Mouse (Mus musculus) heart, adult 9 months (tissue): ENCODE results near the gene Fryl.

Source experiments
- DNase-seq, 2 experiments: peaks; one replicate each; pipeline ENCODE4 v3.0.0; 2022; ENCODE audit warnings: low spot score in 2 of 2

Gene Fryl

DNA sequence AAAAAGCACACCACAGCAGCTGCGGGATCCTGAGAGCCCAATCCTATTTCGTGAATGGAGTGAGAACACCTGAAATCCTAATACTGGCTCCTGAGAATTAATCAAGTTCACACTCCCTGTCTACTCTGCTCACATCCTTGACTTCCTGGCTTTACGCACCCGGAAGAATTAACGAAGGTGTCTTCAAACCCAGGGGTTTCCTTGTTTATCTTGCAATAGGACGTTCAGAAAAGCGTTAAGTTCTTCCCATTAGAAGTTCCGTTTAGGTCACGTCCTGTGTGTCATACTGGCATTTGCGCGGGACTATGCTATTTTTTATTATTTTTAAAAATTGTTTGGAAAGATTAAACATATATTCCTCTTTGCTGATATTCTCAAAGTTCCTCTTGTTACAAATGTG, 677 bp upstream of the Fryl start:
- no peak for DNase-seq

- DNase-seq, result peak; percentile 50 to 58
These were observed 833 bp downstream of the Fryl start for GRCm38 (mm10) chr5:73255321-73256251.

DNA sequence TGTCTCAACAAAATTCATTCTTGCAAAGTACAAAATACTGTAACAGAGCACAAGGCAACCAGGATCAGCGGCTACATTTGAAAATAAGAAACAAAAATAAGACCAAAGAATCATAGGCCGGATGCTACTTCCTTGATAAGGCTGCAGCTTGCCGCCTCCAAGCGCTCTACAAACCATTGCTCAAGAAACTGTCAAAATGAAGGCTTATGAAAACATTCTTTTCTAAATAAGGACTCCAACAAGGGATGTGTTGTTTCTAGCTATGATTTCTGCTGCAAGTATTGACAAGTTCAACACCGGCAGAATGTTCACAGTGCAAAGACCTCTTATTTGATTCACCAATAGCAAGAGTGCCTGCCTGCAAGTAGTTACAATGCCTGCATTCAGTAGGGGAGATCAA, 1.8 kb downstream of the Fryl start:
- DNase-seq, result no peak

DNA sequence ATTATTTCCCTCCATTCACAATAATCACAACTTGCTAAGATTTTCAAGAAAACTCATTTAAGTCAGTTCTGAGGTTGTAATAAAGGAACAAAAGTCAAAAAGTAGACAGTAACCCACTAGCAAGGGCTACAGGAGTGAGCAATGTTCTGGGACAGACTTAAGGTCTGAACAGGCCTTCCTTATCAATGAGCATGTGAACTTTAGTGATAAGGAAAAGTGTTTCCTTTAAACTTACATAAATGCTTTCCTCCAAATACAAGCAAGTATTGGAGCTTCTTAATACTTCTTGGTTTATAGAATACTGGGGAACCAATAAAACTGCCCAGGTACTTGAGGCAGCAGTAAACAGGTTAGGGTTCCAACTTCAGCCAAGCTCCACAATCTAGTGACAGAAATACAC, 3.7 kb downstream of the Fryl start:
- no peak for DNase-seq

DNA sequence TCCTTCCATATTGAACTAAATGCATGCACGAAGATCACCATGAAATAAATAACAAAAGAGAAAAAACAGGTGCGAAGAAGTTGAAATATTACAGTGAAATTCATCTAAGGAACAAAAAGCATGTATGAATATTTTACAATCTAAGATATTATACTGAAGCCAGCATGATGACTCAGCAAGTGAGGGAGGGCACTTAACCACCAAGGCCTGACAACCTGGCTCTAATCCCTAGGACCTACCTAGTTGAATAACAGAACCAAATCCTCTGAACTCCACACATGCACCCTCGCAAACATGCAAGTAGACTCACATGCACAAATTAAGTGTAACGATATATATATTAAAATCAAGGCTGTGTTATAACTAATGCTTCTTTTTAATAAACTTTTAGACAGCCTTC, 7.1 kb downstream of the Fryl start:
- DNase-seq, result no peak

DNA sequence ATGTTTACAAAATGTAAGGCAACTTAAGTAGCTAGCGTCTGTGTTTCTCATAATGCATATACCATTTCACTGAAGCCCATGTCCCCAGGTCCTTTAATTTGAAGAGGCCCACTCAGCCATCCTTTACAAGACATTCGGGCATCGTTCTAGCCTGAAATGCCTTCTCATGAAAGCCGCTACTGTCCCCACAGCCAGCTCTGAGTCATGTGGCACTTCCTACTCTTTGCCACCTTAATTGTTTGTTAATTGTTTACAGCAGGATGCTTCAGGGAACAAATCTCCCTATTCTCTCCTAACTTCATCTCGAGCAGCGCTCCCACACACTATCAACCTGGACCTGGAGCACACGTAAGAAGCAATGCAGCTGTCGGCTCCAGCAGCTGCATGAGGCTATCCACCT, 8.2 kb downstream of the Fryl start:
- no peak for DNase-seq

- DNase-seq, result no peak
These were observed 10.0 kb downstream of the Fryl start for GRCm38 (mm10) chr5:73246414-73246813.

GRCm38 (mm10) chr5:73244403-73244802, 12.0 kb downstream of the Fryl start:
- DNase-seq, result no peak

DNA sequence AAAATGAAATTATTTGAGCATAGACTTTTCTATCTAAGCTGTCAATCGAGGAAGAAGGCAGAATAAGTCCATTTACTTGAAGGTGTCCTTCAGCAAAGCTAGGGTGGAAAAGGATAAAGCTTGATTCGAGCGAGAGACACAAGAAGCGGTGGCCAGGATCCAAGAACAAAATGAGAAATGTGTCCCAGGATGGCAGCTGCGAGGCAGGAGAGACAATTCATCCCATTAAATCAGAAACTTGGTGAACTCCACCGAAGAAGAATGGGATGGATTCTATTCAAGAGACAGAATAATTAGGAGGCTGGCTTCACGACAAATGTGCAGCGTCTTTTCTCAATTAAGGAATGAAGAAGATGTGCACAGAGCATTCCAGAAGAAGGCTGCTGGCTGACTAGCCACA, 14.5 kb downstream of the Fryl start:
- DNase-seq, result no peak

DNA sequence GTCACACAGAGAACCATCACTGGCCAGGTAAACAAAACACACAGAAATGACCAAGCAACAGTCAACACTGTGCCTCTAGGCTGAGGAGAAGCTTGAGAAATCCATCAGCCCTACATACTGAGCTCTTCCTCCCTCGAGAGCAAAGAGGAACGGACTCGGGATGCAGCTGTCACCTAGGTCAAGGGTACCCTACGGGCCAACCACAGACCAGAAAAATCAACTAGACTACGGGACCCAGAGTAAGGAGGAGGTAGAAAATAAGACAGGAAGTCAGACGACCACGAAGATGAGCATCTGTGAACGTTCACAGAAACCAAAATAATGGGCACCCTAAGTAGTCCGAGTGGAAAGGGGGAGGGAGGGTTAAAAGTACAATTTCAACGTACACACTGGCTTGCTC, 15.1 kb downstream of the Fryl start:
- no peak for DNase-seq

DNA sequence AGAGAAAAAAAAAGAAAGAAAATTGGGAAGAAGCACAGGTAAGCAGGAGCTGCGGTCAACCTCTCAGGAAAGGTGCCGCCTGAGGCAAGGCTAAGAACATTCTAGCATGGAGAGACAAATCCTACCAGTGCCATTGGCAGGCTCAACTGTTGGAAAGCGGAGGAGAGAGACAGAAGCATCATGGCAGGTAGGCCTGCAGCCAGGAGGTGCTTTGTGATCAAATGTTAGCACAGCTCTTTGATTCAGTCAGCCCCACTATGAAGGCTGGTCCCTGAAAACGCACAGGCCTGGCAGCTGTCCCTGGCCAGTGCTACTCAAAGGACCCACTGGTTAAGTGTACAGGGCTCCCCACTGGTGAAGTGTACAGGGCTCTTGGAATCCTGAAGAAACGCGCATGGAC, 16.0 kb downstream of the Fryl start:
- no peak for DNase-seq

- no peak for DNase-seq
These were observed 19.5 kb downstream of the Fryl start for GRCm38 (mm10) chr5:73236894-73237334.

- no peak for DNase-seq
These were observed 21.2 kb downstream of the Fryl start for GRCm38 (mm10) chr5:73235201-73235600.

DNA sequence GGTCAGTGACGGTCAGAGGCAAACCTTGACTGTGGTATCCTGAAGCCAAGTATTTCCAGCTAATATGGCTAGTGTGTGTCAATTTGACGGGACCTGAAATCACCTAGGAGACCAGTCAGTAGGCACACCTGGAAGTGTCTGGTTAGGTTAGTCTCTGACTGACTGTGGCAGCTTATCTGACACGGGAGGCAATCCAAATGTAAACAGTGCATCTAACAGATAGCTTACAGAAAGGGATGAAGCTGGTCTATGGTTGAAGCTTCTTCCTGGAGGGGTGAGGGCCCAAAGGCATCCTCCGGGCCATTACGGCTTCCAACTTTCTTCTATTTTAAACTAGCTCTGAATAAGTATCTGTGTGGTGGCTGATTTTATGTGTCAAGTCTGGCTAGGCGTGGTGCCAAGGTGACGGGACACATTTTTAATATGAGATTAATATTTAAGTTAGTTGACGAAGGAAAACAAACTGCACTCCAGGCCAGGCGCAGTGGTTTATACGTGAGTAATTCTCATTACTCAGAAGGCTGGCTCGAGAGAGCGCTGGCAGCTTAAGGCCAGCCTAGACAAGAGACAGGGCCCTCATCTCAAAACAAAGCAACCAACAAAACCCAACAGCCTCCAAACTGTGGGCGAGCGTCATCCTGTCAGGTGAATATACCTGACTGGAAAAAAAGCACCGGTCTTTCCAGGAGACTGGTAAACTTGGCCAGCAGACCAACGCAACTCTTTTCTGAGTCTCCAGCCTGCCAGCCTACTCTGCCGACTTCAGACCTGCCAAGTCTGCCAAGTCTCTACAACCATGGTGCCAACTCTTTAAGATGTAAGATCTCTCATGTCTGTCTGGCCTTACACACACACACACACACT, 23.2 kb downstream of the Fryl start:
- DNase-seq, result no peak

DNA sequence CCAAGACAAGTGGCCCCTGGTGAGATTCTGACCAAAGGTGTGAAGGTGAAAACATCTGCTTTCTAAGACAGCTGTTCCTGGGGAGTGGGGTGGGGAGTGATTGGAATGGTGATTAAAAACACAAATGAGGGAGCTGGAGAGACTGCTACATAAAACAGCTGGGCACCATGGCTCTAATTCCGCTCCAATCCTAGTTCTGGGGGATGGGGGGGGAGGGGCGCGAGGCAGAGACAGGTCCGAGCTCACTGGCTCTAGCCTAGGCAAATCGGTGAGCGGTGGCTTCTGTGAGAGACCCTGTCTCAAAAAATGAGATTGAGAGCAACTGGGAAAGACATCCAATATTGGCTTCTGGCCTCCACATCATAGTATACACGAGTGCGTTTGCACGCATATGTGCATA, 24.2 kb downstream of the Fryl start:
- DNase-seq, result no peak

- no peak for DNase-seq
These were observed 24.6 kb downstream of the Fryl start for GRCm38 (mm10) chr5:73231835-73232234.

GRCm38 (mm10) chr5:73230171-73230570, 26.2 kb downstream of the Fryl start:
- no peak for DNase-seq

DNA sequence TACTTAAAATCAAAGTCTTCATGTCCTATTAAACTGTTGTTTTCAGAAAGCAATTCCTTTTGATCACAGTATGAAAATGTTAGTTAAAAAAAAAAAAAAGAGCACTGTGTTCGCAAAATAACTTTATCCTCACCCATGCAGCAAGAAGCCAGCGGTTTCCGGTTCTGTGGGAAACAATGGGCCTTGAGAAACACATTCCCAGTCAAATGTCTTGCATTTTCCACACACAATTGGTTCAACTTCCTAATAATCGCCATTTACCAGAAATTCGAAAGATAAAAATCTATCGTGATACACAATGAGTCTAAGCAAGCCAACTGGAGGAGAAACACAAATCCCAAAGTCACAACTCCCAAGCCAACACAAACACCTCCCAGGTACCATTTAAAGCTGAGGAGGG, 27.0 kb downstream of the Fryl start:
- peak; percentile 61 to 68 for DNase-seq

DNA sequence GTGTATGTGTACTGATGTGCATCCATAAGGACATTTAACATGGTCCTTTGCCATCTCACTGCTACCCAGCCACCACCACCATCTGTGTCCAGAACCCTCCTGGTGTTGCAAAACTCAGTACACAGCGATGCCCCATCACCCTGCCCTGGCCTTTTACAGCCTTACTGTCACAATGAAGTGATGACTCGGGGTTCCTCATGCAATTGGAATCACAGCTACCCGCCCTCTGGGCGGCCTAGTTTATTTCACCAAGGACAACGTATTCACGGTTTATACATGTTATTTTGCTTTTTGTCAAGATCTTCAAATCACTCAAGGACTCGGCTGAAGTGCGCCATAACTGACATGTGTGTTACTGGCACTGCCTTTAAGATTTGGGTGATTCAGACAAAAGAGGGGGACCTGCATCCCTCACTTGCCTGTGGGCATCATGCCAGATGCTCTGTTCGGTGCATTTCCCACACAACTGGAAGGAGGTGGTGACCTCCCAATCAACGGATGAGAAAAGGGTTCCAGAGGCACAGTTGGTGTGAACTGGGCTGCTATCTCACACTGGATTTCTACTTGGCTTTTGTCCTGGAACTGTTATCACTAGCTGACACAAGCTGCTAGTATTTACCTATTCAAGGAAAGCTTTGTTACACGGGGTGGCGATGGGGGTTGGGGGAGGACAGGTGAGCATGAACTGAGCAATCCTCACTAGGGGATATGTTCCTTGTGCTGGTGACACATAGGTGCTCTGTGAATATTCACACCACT, 27.9 kb downstream of the Fryl start:
- DNase-seq, result no peak

DNA sequence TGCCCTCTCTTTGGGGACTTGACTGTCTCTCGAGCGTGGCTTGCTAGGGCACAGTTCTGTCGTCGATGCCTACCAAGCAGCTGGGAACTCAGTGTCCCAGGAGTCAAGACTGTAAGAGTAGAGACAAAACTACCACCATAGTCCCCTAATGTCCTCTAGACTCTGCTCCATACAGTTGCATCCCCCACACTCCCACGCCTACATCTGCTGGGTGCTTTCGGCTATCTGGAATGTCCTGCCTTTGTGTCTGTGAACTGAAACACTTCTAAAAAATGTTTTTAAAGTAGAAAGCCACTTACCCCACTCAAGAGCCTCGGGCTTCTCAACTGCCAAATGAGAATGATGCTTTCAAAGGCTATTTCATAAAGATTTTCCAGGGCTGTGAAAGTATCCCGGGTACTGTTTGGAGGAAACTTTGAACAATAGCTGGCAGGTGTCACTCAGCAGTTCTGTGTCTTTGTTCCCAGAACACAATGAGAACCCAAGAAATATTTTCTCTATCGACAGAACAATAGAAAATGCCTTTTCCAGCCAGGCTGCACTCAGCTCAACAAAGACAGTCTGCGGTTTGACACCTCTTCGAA, 28.8 kb downstream of the Fryl start:
- DNase-seq, result peak; percentile 36 to 64

DNA sequence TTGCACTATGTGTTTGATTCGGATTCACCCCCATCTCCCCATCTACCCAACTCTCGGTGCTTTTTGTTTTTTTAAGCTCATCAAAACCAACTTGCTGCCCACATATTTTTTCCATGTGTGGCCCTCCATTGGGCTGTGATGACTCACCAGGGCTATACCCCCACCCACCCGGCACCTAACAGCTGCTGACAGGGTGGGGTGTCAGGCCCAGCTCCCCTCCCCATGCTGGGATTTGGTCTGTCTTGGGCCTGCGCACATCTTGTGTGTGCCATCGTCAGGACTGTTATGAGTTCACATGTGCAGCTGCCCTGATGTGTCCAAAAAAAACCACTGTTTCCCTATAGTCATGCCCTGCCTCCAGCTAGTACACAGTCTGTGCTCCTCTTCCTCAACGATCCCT, 33.4 kb downstream of the Fryl start:
- DNase-seq, result no peak

- DNase-seq, result no peak
These were observed 34.0 kb downstream of the Fryl start for GRCm38 (mm10) chr5:73222397-73222796.
